Mouse (Mus musculus): ENCODE data around the gene Lhx2.

The Lhx2 gene

DNA sequence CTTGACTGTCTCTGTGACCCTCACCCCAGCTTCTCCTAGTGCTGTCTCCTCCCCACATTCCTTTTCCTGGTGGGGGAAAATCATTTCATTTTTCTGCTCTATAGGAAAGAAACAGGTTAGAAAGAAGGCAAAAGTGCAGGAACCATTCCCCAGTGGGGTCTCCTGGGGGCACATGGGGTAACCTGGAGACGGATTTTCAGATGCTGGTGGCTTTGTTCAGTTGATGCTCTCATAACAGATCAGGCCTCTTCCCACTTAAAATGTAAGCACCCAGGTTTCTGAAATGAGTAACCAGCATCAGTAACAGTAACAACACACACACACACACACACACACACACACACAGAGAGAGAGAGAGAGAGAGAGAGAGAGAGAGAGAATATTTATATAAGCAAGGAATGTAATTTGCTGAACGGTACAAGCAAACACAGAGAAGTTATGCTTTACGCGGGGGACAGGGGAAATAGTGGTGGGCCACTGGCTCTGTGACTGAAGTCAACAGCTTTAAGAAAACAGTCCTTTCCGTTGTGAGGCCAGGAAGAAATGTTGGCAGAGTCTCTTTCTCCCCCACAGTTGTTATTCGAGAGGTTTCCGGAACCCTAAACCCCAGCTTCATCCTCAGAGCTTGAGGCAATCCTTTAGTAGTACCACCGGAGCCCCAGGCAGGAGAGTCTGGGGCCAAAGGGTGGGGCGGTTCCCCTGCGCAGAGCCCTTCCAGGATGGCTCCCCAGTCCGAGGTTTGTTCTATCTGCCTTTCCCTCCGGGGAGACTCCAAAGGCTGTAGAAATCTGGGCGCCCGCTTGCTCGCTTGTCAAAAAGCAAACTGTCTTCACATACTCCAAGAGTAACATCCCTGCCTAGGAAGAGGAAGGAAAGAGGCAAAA, 8.0 kb downstream of the Lhx2 start:
- DNase-seq, result peak; percentile 44

DNA sequence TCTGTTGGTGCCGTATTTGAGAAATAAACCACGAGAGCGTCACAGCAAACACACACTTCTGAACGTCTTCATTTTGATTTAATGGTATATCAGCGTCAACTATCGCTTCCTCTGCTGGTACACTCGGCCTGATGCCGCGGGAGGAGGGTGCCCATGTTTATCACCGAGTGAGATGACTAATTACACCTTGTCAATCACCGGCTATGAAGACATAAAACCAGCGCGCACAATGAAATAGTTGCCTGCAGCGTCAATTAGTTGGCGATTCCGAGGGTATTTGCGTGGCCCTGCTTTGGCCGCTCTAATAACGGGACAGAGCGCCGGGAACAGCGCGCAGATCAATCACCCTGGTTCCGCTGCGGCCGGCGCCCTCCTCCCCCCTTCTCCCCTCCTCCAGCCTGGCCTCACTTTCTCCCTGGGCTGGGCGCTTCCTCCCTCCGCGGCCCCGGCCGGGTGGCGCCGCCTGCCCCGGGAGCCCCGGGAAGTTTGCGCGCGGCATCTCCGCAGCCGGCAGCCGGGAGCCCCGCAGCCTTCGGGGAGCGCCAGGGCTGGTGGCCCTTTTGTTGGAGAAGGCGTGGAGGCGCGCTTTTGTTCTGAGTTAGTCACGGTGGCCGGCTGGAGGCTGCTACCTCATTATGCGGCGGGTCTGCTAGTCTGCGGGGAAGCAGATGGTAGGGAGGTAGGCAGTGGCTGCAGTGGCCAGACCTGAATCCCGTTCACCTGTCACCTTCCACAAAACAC, 8.9 kb downstream of the Lhx2 start:
- DNase-seq, result peak; percentile 84

DNA sequence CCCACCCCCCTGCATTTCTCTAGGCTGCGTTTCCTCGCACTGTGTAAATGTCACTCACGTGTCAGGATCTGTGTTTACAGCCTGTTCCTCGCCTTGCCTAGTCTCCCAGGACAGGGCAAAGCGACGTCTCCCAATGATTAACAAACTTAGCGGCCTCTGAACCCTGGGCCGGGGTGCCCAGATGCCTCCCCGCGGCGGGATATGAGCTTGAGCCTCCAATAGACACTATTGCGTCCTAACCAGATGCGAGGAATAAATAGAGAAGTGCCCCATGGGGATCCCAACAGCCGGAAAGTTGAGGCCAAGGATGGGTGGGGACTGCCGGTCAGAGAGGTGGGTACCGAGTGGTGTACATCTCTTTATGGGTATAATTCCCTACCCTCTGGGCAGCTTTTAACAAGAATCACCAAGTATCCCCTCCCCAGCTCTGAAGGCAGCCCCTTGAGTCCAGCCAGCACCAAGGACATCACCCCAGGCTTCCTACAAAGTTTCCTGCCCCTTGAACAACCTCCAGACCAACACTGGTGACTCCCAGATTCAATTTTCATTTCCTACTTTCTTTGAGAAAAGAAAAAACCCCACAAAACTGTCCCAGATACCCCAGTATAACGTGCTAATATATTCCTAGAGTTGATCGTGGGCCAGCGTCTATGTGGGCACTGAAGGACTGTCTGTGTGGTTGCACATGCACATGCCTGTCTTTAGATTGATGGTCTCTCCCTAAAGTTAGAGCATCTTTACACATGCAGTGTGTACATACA, 9.8 kb downstream of the Lhx2 start:
- no peak for DNase-seq

DNA sequence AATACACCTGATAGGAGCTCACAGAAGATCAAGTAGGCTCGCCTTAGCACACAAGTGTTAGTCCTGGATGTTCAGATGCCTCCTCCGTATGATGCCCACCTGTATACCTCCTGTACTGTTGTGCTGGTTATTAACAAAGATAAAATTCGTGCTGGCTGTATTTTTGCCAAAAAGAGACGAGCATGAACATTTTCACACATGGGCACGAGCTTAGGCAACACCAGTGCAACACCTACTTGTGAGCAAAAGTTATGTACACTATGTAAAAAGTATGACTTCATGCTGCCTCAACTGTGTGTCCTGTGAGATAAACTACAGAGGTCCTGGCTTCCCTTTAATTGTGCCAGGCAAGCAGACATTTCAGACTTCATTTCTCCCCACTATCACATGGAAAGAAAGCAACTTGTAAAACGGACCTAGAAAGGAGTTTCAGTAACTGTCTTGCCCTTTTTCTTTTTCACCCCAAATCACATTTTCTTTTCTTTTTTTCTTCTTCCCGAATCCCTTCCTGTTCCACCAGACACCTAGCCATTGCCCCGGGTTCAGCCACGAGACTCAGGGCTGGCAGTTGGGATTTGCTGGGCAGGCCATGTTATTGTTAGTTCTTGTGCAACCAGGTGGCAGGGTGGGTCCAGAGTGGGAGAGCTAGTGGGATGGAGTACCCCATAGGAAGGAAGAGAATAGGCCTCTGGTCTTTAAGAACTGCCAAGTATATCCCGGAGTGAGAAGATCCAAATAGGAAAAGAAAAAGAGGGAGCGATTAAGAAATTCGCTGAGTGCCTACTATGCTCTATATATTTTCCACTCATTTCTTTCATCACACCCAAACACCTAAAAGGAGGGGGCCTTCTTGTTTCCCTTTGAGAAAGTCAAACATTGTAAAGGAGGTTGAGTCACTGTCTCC, 10.6 kb downstream of the Lhx2 start:
- DNase-seq, result peak; percentile 51

DNA sequence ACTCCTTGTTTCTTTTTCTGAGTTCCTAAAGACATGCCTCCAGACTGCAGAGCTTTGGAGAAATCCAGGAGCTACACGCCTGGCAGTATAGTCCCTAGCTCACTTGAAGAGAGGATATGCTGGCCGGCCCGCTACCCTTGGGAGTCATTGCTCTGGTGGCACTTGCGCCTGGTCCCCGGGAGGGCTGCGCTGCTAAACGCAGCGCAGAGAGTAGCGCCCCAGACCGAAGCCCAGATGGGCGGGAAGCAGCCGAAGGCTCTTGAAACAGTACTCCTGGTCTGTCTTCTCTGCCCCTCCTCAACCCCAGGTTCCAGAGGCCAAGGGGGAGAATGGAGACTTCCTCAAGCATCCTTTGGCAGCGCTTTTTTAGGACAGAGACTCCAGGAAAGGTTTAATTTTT, 11.3 kb downstream of the Lhx2 start:
- no peak for DNase-seq

DNA sequence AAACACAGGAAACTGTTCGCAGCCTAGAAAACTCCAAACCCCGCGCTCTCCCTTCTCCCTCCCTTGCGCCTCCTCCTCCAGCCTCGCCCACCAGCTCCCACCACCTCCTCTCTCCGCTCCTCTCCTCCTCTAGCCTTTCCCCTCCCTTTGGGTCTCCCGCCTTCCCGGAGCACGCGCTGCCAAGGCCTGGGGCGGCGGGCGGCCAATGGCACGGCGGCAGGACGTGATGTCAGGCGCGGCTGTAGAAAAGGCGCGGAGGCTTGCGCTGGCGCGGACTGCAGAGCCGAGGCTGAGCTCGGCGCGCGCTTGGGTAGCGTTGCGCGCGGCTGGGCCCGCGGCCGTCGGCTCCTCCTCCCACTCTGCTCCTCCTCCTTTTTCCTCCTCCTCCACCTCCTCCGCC, 11.7 kb downstream of the Lhx2 start:
- DNase-seq, result peak; percentile 99

DNA sequence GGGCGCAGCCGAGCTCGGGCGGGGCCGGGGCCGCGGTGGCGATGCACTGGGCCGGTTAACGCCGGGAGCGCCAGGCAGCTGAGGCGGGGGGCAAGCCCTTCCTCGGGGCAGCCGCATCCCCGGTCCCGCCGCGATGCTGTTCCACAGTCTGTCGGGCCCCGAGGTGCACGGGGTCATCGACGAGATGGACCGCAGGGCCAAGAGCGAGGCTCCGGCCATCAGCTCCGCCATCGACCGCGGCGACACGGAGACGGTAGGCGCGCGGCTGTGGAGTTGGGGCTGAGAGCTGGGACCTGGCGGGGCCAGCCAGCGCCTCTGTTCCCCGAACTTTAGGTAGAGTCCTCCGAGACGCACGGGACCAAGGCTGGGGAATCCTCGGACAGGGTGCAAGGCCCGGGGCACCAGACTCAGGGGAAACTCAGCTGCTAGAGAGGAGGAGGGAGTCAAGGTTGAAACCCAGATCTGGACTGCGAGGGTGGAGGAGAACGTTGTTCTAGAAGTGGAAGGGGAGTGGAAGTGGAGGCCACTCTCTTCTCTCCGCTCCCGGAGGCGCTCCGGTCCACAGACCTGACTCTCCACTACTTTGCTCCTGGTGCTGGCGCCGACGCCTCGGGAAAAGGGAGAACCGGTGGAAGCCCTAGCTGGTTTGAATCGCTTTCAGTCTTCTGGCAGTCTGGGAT, 12.7 kb downstream of the Lhx2 start:
- DNase-seq, result peak; percentile 47

DNA sequence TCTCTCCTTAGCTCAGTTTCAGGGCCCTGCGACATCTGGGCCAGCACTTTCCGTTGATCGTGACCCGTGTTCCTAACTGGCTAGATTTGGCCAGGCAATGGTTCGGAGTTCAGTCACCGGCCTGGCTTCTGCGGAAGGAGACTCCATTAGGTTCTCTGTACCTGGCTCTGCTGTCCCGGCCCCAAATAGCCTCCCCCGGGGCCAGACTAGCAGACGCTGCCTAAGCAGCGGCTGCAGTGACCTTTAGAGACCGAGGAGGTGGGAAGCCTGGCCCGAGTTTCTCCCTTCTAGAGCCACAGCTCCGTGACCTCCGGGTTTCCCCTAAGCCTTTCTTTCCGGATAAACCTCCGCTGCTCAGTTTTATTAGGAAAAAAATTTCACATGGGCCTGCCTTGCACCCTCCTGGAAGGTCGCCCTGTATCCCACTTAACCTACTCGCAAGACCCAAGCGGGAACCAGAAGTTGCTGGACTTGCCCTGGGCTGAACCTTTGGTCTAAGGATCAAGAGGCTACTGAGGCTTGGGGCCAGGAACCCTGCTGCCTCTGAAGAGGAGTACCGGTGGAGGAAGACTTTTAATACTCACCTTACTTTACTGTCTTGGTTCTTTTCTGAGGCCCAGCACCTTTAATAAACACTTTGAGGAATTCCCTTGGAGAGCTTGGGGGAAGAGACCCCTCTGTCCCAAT, 13.4 kb downstream of the Lhx2 start:
- no peak for DNase-seq

DNA sequence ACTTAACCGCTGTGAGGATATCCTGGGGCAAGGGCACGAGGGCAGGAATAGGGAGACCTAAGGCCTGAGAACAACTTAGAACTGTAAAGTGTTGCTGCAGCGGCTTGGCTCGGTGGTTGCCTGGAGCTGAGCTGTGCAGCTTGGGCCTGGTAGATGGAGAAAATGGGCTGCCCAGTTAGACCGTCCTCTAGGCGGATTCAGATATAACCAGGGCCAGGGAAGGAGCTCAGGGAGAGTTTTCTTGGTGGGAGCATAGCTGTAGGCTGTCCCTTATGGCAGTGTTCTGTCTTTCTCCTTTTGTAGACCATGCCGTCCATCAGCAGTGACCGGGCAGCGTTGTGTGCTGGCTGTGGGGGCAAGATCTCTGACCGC, 13.9 kb downstream of the Lhx2 start:
- DNase-seq, result no peak

DNA sequence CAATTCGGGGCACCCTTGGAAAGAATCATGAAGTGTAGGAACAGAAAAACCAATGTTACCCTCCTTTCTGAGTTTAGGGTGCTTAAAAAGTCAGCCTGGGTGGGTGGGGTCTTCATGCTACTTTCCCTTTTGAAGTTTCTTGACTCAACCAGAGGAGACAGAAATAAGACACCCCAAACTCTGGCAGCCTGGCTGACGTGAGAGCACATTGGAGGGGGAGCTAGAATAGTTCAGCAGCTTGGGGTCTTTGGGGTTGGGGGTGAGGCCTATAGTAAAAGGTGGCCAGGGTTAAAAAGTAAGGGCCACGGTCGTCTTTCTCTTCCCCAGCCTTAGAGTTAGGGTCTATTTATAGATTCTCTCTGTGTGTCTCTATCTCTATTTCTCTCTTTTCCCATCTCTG, 14.6 kb downstream of the Lhx2 start:
- no peak for DNase-seq

DNA sequence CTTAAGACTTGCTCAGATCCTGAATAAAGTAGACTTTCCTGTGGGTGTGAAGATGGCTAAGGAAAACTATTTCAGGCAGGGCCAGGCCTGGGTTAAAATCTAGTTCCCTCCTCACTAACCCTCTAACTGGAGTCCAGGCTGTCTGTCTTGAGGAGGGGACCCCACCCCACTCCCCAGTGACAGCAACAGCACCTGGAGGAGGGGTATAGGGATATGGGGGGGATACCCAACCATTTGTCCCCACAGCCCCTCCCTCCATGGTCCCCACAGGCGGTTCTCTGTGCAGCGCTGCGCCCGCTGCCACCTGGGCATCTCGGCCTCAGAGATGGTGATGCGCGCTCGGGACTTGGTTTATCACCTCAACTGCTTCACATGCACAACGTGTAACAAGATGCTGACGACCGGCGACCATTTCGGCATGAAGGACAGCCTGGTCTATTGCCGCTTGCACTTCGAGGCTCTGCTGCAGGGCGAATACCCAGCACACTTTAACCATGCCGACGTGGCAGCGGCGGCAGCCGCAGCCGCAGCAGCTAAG, 15.2 kb downstream of the Lhx2 start:
- DNase-seq, result no peak

DNA sequence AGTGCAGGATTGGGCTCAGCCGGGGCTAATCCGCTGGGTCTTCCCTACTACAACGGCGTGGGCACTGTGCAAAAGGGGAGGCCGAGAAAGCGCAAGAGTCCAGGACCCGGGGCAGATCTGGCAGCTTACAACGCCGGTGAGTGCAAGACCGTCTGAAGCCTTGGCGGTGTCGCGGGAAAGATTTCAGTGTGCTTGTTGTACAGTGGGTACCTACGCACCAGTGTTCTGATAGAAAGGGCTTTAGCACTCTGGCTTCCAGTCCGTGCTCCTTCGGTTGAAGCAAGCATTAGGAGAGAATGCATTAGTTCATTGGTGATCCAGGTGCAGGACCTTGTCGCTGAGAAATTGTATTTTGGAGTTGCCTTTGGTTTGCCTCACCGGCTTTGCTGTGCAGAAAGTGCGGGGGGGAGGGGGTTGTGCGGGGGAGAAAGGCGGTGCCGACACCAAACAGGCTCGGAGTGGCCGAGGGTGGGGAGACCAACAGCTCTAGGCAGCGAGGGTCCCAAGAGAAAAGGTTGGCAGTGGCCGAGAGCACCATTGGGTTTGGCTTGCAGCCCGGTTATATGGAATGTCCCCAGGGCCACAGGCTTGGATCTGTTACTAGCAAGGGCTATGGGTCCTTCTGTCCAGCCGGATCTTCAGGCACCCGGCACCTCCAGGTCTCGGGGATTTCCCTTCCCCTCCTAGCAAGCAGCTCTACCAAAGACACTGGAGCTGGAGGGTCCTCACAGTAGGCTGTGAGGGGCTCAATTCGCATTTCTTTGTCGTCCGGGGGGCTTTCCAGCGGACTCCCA, 15.8 kb downstream of the Lhx2 start:
- DNase-seq, result peak; percentile 74

DNA sequence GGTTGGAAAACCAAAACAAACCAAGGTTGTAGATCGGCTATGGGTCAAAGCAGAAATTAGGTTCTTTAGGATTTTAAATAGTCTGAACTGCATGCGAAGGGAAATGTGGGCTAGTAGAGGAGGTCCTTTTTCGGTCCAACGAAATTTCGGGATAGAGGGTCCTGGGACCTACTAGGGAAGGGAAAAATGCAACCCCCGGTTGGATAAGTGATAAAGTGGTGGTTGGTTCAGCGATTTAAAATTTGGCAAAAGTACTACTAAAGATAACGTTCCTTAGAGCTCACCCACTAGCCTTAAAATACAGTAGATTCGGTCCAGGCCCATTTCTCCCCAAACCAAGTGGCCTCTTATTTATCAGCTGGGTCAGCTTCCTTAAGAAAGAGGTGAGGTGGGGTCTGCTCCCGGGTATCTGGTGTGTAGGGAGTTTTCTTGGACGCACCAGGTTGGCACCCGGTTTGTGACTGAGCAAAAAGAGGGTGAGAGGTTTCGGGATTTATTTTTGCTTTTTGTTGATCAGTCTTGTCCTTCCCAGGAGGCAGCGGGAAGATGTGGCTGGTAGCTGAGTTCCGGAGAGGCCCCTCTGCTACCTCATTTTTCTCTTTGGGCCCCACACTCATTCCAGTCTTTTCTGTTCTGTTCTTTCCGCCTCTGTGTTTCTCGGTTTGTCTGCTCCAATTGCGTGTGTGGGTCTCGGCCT, 16.8 kb downstream of the Lhx2 start:
- DNase-seq, result no peak

DNA sequence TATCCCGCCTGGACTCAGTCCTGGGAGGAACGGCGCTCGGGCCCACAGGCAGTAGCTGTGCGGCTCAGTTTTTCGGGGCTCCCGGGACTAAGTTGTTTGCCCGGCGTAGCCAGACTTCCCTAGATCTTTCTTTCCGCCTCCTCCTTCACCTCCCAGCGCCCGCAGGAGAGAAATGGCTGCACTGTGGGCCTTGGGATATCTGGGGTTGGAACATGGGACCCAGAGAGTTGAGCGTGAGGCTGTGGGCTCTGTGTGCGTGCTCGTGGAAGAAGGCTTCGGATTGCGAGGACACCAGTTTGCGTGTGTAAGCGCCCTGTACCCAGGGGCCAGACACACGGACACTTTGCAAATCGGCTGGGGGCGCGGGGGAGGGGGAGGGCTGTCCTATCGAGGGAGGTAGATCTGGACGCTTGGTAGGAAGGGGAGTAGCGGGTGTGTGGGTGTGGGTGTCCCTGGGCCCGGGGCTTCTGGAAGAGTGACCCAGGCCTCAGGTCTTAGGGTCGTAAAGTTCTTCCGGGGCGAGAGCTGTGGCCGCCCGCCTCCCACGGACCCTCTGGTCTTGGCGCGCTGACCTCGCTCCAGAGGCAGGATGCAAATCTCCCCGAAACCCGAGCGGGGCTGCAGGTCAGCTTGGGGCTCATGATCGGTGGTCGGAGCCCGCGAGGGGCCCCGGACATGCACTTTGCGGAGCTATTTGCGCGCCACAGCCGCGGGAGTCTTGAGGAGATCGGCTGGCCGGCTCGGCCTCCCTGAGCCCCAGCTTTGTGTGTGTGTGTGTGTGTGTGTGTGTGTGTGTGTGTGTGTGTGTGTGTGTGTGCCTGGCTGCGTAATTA, 17.6 kb downstream of the Lhx2 start:
- DNase-seq, result peak; percentile 78

DNA sequence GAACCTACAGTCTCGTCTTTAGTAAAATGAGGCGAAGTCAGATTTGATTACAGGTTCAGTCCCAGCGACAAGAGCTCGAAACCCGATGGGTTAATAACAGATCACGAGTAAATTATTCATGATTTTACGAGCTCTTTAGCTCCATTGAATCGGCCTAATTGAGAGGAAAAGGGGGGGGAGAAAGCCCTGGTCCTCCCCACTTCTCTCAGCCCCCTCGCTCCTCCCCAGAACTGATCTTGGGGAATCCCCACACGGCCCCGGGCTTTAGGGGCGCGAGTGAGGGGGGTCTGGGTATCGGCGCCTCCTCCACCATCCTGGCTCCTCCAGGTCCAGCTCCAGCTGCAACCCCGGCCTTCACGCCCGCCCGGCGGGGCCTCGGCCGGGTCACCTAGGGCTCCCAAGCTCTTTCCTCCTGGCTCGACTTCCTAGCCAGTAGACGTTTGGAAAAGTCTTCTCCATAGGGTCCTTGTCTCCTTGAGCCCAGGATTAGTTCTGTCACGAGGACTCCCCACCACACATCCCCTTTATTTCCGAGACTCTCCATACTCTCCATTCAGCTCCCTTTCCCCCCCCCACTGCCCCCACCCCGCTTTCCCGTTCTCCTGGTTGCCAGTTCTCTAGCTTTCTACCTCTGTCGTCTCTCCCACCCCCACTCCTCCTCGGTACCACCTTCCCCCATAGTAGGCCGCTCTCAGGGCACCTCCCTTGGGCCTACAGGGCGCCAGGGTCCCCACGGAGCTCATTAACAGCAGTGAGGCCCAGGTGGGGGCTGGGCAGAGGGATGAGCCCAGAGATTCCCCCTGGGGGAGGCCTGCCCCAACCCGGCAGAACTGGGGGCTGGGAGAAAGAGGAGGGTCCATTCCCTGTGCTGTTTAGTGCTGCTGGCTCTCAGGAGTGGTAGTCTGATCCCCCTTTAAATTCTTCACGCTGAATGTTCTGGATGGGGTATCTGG, 18.5 kb downstream of the Lhx2 start:
- peak; percentile 60 for DNase-seq

DNA sequence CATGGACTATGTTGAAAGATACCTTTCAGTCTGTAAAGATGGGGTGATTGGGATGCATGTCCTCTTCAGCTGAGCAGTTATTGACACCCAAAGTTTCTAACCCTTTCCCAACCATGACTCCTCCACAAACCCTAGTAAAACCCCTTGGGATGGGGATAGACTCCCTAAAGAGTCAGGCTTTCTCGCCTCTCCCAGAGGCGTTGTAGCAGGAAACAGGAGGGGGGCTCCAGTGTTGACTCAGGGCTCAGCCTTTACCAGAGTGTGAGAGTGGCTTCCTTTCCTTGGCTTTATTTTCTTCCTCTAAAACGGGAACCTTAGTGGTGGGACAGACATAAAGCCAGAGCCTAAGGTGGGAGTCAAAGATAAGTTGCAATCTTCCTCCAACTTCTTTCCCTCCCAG, 19.5 kb downstream of the Lhx2 start:
- no peak for DNase-seq

DNA sequence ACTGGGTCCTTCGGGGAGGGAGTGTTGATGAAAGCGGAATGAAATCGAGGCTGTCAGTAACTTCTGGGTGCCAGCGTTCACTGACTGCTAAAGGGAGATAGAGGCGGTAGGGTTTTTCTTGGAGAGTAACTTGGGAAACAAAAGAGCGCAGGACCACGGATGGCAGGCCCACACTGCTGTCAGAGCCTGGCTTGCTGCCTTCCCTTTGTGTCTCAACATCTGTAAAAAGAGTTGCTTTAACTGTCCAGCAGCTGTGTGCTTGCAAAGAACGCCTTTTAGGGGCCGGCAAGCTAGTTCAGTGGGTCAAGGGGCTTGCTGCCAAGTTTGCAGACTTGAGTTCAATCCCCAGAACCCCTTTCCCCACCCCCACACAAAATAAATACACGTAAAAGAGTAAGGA, 20.1 kb downstream of the Lhx2 start:
- DNase-seq, result no peak

Data from retina, postnatal 1 day (tissue).